Mouse (Mus musculus) neural tube, embryonic 12.5 days (tissue): ENCODE data around the gene Farsb. TPM values are rescaled to one million over a fixed set of nuclear protein-coding genes. Genes with fewer than 3 reads are reported as not detected.

ENCODE experiments used
- ATAC-seq: fragments of 200-750 bp; cut with Nextera tagmentation; 2 replicates; pipeline ENCODE4 v1.8.0; 2017; ENCODE audit warnings: low read depth, mild to moderate bottlenecking, moderate TSS enrichment, moderate library complexity; ENCODE audit not compliant: low FRiP score
- H3K27ac ChIP-seq: fragments of 300-500 bp; sonication (generic); 2 replicates; pipeline ENCODE4 v1.5.1; 2016
- H3K27me3 ChIP-seq: fragments of 300-500 bp; sonication (generic); replicated peaks from 2 replicates; pipeline ENCODE4 v1.6.1; 2016; ENCODE audit warnings: mild to moderate bottlenecking
- H3K36me3 ChIP-seq: fragments of 300-500 bp; sonication (generic); 2 replicates; pipeline ENCODE4 v1.6.1; 2016; ENCODE audit warnings: mild to moderate bottlenecking
- H3K4me1 ChIP-seq: fragments of 300-500 bp; sonication (generic); 2 replicates; pipeline ENCODE4 v1.6.1; 2016
- H3K4me2 ChIP-seq: fragments of 300-500 bp; sonication (generic); replicated peaks from 2 replicates; pipeline ENCODE4 v1.6.1; 2016; ENCODE audit warnings: mild to moderate bottlenecking
- H3K4me3 ChIP-seq: fragments of 300-500 bp; sonication (generic); 2 replicates; pipeline ENCODE4 v1.5.1; 2016
- H3K9ac ChIP-seq: fragments of 300-500 bp; sonication (generic); 2 replicates; pipeline ENCODE4 v1.6.1; 2016; ENCODE audit warnings: mild to moderate bottlenecking
- H3K9me3 ChIP-seq: fragments of 300-500 bp; sonication (generic); 2 replicates; pipeline ENCODE4 v1.6.1; 2016; ENCODE audit warnings: mild to moderate bottlenecking
- WGBS: fragments of 180-500 bp; shearing (Covaris S2); methylation state at CpG from one replicate; pipeline ENCODE4 v1.1.7; 2016; 5-methylcytosine and 5-hydroxymethylcytosine counted together
- polyA plus RNA-seq: library from polyadenylated mRNA; unstranded; fragments of >200 nt; fragmentation: Nextera tagmentation; extraction: Ambion mirVana; gene quantifications from 2 replicates; pipeline ENCODE4 v1.2.1, GENCODE M21; 2016

The Farsb gene
- polyA plus RNA-seq, 1 experiment from 2014 or later, result 124 TPM

DNA sequence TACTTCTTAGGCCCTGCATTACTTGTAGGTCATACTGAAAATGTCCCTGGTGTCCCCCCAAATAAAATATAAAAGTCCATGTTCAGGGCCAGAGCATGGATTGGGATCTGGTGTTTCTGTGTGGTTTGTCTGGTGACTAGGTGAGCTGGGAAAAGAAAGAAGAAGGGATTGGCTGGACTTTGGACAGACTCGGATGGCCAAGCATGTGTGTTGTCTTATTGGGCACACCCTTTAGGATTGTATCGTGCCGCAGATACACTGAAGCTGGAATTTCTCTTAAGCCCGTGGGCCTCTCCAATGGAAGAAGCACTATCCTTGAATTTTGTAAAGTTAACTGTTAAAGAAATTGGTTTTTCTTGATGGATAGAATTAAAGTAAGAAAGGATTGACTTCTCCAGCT lies 87.3 kb downstream of the Farsb start:
- Histone ChIP-seq H3K4me3 (no peak overlapping the region), H3K9me3 (no peaks in the 10 kb centered on the region), H3K27ac (no peak overlapping the region), H3K27me3 (0 out of 2 replicates have a peak, but pooled peaks cover 3% of the 10 kb centered on the region), H3K4me2 (no peak overlapping the region), H3K9ac (no peak overlapping the region), H3K36me3 (no peaks in the 10 kb centered on the region), H3K4me1 (no peaks in the 10 kb centered on the region)
- no peak for ATAC-seq
- WGBS, result 95% methylated on average over 4 of the region's 4 CpGs

DNA sequence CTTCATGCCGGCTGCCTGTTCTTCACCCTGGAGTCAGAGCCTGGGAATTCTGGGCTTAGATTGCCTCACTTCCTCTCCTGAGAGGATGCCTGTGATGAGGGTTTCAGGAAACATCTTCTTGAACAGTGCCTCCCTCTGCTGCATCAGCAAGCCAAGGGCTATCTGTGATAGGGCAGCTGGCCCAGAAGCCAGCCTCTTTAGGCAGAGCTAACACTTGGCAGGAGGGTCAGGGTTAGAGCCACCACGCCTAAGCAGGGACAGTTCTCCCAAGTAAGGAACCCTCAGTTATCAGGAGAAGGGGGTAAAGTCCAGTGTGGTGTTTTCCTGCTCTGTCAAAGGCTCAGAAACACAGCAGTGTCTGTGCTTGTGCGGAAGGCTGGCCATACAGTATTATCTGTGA lies 88.9 kb downstream of the Farsb start:
- H3K4me1 ChIP-seq, result peaks cover 5% of the 10 kb centered on the region
- 81% methylated on average over 3 of the region's 3 CpGs for WGBS
- H3K9ac ChIP-seq, result no peak overlapping the region
- no peaks in the 10 kb centered on the region for H3K36me3 ChIP-seq
- no peak overlapping the region for H3K27ac ChIP-seq
- no peak for ATAC-seq
- 0 out of 2 replicates have a peak, but pooled peaks cover 3% of the 10 kb centered on the region for H3K27me3 ChIP-seq
- H3K4me2 ChIP-seq, result no peak overlapping the region
- H3K9me3 ChIP-seq, result no peaks in the 10 kb centered on the region
- H3K4me3 ChIP-seq, result no peak overlapping the region

DNA sequence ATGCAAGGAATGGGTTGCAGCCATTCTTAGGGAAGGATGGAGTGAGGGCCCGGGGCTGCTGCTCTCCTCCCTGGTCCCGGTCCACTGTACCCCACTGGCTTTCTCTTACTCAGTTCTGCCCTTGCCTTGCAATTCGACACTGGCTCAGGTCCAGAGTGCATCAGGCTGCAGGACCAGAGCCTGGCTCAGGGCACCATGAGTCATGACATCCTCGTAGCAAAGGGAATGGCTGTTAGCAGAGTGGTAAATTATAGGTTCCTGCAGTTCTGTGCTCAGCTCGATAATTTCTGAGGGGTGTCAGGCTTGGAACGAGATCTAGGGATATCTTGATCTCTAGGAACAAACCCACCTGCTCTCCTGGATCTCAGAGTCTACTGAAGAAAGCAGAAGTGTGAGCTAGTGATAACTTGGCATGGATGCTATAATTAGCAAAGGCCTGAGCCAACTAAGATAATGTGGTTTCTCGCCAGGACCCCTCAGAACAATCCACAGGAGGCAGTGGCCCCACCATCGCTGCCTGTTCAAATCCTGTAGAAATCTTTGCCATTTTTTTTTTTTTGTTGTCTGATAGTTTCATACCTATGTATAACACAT lies 92.3 kb downstream of the Farsb start:
- H3K27me3 ChIP-seq, result 0 out of 2 replicates have a peak, but pooled peaks cover 3% of the 10 kb centered on the region
- H3K4me3 ChIP-seq, result no peak overlapping the region
- 44% methylated on average over 8 of the region's 8 CpGs for WGBS
- H3K27ac ChIP-seq, result no peak overlapping the region
- H3K9ac ChIP-seq, result no peak overlapping the region
- H3K36me3 ChIP-seq, result no peaks in the 10 kb centered on the region
- H3K4me2 ChIP-seq, result no peak overlapping the region
- peaks cover 5% of the 10 kb centered on the region for H3K4me1 ChIP-seq
- ATAC-seq, result no peak
- H3K9me3 ChIP-seq, result no peaks in the 10 kb centered on the region

- Histone ChIP-seq H3K9me3 (no peaks in the 10 kb centered on the region), H3K4me1 (peaks cover 5% of the 10 kb centered on the region), H3K27me3 (0 out of 2 replicates have a peak, but pooled peaks cover 3% of the 10 kb centered on the region), H3K9ac (no peak overlapping the region), H3K4me2 (no peak overlapping the region), H3K27ac (no peak overlapping the region), H3K36me3 (no peaks in the 10 kb centered on the region), H3K4me3 (no peak overlapping the region)
- 34% methylated on average over 6 of the region's 6 CpGs for WGBS
- ATAC-seq, result no peak
Observed at GRCm38 (mm10) chr1:78395737-78396136, 93.0 kb downstream of the Farsb start.

DNA sequence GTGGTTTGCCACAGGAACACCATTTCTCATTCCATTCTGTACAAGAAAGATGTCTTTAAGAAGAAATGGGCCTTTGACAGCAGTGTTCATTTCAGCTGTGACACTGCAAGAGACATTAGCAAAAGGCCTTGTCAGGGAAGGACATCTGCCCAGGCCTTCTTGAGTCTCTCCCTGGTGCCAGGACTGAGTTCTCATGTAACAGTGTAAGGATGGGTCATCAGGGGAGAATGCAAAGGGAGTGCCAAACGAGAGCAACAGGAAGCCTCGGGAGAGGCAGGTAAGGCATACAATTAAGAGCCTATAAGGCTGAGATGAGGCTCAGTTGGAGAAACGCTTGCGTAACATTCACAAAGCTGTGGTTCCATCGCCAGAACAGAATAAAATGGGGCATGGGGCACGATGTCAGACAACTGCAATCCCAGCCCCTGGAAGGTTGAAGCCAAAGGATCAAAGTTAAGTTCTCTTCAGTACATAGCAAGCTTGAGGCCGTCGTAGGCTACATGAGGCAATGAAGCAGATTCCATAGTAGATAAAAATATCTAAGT lies 93.4 kb downstream of the Farsb start:
- H3K27ac ChIP-seq, result no peak overlapping the region

GRCm38 (mm10) chr1:78388848-78389247 lies 99.8 kb downstream of the Farsb start:
- H3K4me1 ChIP-seq, result no peaks in the 10 kb centered on the region
- no peaks in the 10 kb centered on the region for H3K9me3 ChIP-seq
- no peak for ATAC-seq
- 7% methylated on average over 3 of the region's 3 CpGs for WGBS
- no peak overlapping the region for H3K4me2 ChIP-seq
- no peak overlapping the region for H3K4me3 ChIP-seq
- H3K36me3 ChIP-seq, result no peaks in the 10 kb centered on the region
- 0 out of 2 replicates have a peak, but pooled peaks cover 4% of the 10 kb centered on the region for H3K27me3 ChIP-seq
- no peak overlapping the region for H3K9ac ChIP-seq
- H3K27ac ChIP-seq, result no peak overlapping the region

More for the DNA sequence above, 93.4 kb downstream of the Farsb start:
- H3K9ac ChIP-seq, result no peak overlapping the region
- H3K27me3 ChIP-seq, result 0 out of 2 replicates have a peak, but pooled peaks cover 3% of the 10 kb centered on the region
- no peak for ATAC-seq
- no peaks in the 10 kb centered on the region for H3K36me3 ChIP-seq
- 62% methylated on average over 8 of the region's 8 CpGs for WGBS
- peaks cover 5% of the 10 kb centered on the region for H3K4me1 ChIP-seq
- no peak overlapping the region for H3K4me3 ChIP-seq
- no peaks in the 10 kb centered on the region for H3K9me3 ChIP-seq
- H3K4me2 ChIP-seq, result no peak overlapping the region

DNA sequence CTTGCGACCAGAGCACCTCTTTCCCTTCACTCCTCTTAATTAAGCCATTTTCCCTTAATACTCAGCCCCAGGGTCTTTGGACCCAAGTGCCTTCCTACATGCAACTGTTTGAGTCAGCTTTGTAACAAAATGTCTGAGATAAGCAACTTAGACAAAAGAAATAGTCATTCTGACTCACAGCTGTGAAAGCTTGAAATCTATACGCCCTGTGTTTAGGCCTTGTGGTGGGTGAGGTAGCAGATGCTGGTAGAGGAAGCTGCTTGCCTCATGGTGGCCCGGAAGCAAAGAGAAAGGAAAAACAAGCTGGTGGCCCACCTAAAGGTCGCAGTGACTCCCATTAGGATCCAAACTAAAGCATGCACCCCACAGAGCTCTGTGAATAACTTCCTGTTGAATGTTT lies 100.8 kb downstream of the Farsb start:
- ATAC-seq, result no peak
- 45% methylated on average over 4 of the region's 4 CpGs for WGBS

DNA sequence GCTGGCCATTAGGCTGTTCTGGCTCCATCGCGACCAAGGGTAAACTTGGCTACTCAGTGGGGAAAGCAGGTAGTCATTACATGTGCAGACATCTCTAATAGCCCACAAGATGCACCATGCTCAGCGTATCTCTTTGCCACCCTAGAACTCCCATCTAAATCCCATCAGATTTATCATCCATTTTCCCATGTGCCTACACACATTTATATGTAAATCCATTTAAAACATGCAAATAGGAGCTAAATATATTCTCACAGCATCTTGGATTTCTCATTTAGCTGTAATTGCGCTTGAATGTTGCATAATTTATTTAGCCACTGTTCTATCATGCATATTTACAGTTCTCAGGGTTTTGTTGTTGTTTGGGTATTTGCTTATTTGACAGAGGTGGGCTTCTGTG lies 107.7 kb downstream of the Farsb start:
- H3K27me3 ChIP-seq, result no peaks in the 10 kb centered on the region
- no peak overlapping the region for H3K4me2 ChIP-seq
- no peak overlapping the region for H3K4me3 ChIP-seq
- H3K9ac ChIP-seq, result no peak overlapping the region
- no peaks in the 10 kb centered on the region for H3K4me1 ChIP-seq
- H3K27ac ChIP-seq, result no peak overlapping the region
- ATAC-seq, result no peak
- 86% methylated on average over 4 of the region's 4 CpGs for WGBS
- no peaks in the 10 kb centered on the region for H3K9me3 ChIP-seq
- no peaks in the 10 kb centered on the region for H3K36me3 ChIP-seq

More for the DNA sequence above, 100.8 kb downstream of the Farsb start:
- Histone ChIP-seq H3K27ac (no peak overlapping the region), H3K4me3 (no peak overlapping the region), H3K36me3 (no peaks in the 10 kb centered on the region), H3K4me1 (no peaks in the 10 kb centered on the region), H3K9ac (no peak overlapping the region), H3K9me3 (no peaks in the 10 kb centered on the region), H3K4me2 (no peak overlapping the region), H3K27me3 (0 out of 2 replicates have a peak, but pooled peaks cover 4% of the 10 kb centered on the region)

DNA sequence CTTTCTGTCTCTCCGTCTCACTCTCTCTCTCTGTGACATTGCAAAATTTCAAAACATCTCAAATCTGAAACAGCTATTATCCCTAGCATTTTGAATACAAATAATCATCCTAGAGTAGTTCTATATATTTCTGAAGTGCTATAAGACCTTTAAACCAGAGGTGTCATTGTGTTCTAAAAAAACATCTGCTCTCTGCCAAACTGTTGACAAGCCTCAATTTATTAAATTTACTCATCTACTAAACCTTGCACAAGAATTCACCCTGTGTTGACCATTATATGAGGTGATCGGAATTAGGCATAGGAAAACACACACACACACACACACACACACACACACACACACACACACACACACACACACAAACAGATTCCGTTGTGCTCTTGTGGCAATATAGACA lies 113.6 kb downstream of the Farsb start:
- Histone ChIP-seq H3K4me3 (no peak overlapping the region), H3K27me3 (no peaks in the 10 kb centered on the region), H3K36me3 (no peaks in the 10 kb centered on the region), H3K9ac (no peak overlapping the region), H3K4me2 (no peak overlapping the region), H3K4me1 (no peaks in the 10 kb centered on the region), H3K27ac (no peak overlapping the region), H3K9me3 (0 out of 2 replicates have a peak, but pooled peaks cover 3% of the 10 kb centered on the region)
- WGBS, result 91% methylated on average over 3 of the region's 3 CpGs
- no peak for ATAC-seq

- no peak for ATAC-seq
- H3K27ac ChIP-seq, result no peak overlapping the region
- H3K4me1 ChIP-seq, result no peaks in the 10 kb centered on the region
- WGBS, result 85% methylated on average over 5 of the region's 5 CpGs
- H3K27me3 ChIP-seq, result no peaks in the 10 kb centered on the region
- no peak overlapping the region for H3K9ac ChIP-seq
- H3K36me3 ChIP-seq, result no peaks in the 10 kb centered on the region
- no peak overlapping the region for H3K4me2 ChIP-seq
- 0 out of 2 replicates have a peak, but pooled peaks cover 3% of the 10 kb centered on the region for H3K9me3 ChIP-seq
- no peak overlapping the region for H3K4me3 ChIP-seq
Observed at GRCm38 (mm10) chr1:78373836-78374235, 114.9 kb downstream of the Farsb start.

DNA sequence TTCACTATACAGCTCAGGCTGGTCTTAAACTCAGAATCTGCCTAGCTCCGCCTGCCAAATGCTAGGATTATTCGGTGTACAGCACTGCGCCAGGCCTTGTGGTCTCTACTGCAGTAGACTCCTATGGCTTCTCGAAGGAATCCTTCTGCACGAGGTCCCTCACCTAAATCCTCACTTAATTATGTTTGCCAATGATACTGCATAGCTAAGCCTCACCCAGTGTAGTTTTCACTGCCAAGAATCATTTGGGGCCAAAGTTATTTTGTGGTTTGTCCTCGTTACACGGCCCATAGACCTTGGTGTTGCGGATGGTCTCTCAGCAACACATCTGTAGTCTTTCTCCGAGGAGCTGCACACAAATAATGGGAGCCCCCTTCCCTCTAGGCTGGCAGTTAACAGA lies 116.4 kb downstream of the Farsb start:
- Histone ChIP-seq H3K4me2 (no peak overlapping the region), H3K9ac (no peak overlapping the region), H3K27me3 (no peaks in the 10 kb centered on the region), H3K9me3 (0 out of 2 replicates have a peak, but pooled peaks cover 3% of the 10 kb centered on the region), H3K4me1 (no peaks in the 10 kb centered on the region), H3K4me3 (no peak overlapping the region), H3K36me3 (no peaks in the 10 kb centered on the region), H3K27ac (no peak overlapping the region)
- no peak for ATAC-seq
- 92% methylated on average over 9 of the region's 9 CpGs for WGBS

GRCm38 (mm10) chr1:78371569-78372236 lies 117.0 kb downstream of the Farsb start:
- Histone ChIP-seq H3K36me3 (no peaks in the 10 kb centered on the region), H3K9ac (no peak overlapping the region), H3K4me1 (no peaks in the 10 kb centered on the region), H3K4me2 (no peak overlapping the region), H3K9me3 (0 out of 2 replicates have a peak, but pooled peaks cover 3% of the 10 kb centered on the region), H3K27me3 (no peaks in the 10 kb centered on the region), H3K27ac (no peak overlapping the region), H3K4me3 (no peak overlapping the region)
- WGBS, result 77% methylated on average over 2 of the region's 2 CpGs
- no peak for ATAC-seq
